Mouse (Mus musculus): Measurements from ENCODE around the gene Il12a.

Il12a gene

GRCm38 (mm10) chr3:68686852-68687560 lies 3.4 kb upstream of the Il12a start:
- no peak for DNase-seq

DNA sequence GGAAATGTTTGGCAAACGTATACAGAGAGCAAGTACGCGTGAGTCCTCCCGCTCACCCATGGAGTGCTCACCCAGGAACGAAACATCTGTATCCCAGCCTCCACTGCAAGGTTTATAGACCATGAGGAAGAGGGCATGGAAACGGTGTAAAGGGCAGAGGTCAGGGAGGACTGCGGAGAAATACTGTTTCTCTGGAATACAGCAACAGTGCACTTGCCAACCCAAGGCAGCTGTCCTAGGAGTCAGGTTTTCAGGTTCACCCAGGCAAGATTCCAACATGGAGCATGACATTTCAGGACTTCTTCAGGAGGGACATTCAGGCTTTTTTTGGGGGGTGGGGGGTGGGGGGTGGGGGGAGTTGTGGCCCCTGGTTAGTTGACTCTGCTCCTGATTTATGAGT lies 1.1 kb upstream of the Il12a start:
- no peak for DNase-seq

DNA sequence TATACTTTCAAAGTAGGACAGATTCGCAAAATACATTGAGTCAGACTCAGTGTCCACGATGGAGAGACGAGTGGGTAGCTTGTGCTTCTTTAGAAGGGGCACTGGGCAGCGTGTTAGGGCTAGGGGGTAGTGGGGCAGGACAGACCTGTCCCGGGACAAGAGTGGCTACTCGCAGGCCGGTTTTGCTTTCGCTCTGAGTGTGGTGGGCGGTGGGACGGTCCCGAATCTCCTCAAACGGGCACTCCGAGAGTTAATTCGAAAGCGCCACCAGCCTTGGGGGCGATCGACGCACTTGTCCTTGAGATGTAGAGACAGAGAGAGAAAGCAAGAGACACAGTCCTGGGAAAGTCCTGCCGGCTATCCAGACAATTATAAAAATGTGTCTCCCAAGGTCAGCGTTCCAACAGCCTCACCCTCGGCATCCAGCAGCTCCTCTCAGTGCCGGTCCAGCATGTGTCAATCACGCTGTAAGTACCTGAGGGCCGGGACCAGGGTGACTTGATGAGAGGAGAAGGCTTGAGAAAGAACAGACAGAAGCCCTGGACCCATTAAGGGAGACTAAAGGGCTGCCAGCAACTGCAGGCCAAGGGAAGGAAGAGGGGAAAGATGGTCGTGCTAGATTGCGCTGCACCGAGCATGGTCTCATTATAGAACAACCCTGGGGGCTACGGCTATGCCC lies 795 bp downstream of the Il12a start:
- peak; percentile 36 for DNase-seq

DNA sequence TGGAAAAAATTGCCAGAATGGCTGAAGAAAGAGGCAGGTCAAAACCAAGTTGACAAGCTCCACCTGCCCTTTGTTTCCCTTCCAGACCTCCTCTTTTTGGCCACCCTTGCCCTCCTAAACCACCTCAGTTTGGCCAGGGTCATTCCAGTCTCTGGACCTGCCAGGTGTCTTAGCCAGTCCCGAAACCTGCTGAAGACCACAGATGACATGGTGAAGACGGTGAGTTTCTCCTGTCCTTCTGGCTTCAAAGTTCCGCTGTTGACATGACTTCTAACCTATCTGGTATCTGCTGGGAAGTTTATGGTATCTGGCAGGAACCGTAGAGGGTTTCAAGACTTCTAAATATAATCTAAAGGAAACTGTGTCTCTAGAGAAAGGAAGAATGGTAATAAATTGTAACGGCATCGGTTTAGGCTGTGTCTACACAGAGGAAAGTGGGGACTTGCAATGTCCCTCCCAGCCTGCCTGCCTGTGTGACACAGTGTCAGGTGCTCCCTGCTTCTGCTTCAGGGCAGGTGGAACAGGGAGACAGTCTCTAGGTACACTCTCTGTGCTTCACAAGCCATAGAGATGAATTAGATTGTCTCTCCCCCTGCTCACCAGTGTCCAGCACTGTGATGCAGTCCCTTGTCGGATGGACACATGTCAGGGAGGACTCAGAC lies 1.6 kb downstream of the Il12a start:
- peak; percentile 34 for DNase-seq

DNA sequence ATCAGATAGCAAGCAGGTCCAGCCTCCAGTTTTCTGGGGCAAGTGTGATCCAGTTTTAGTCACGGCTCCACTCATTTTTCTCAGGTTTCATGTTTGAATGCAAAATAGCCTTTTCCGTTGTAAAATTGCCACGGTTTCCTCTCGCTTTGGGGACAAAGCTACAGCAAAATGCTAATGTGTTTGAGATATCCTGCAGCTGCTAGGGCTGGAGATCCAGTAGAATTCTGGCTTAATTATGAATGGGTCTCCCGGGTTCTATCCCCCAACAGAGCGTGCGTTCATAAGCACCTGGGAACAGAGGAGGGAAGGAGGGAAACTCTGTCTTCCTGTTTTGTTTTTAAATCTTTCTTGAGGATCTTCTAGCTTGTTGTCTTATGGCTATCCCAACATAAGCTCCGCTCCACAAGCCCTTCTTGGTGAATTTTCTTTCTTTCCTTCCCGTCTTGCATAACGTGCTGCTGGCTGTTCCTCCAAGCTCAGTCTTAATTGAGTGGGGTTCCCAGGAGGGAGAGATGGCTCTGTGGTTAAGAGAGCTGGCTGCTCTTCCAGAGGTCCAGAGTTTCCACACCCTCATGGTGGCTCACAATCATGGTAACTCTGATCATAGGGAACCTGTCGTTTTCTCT lies 2.3 kb downstream of the Il12a start:
- no peak for DNase-seq

- DNase-seq: peak; percentile 49
Observed at GRCm38 (mm10) chr3:68693441-68694048, 3.1 kb downstream of the Il12a start.

DNA sequence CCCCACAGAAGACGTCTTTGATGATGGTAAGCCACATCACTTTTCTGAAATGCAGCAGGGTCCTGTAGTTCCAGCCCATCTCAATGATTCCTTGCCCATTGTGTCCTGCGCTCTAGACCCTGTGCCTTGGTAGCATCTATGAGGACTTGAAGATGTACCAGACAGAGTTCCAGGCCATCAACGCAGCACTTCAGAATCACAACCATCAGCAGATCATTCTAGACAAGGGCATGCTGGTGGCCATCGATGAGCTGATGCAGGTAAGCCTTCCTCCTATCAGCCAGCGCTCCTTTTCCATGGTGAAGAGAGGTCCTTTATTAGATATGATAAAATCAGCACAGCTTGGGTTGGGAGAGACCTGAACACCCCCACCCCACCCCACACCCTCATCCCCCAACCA lies 4.9 kb downstream of the Il12a start:
- DNase-seq: no peak

- DNase-seq: no peak
Observed at GRCm38 (mm10) chr3:68696495-68697200, 6.2 kb downstream of the Il12a start.

GRCm38 (mm10) chr3:68698601-68699000 lies 8.2 kb downstream of the Il12a start:
- no peak for DNase-seq

DNA sequence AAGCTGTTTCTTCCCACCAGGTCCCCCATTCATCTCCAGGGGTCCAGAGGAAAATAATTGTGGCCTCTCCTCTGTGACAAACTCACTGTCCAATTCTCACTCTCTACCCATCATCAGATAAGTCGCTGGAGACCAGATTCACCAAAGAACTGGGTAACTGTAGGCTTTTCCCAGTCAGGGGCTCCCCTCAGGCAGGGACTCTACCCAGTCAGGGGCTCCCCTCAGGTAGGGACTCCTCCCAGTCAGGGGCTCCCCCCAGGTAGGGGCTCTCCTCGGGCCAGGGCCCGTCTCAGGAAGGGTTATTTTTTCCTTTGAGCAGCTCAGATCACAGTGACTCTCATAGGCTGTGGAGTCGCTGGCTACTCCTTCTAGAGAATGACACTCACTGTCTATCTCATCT lies 9.6 kb downstream of the Il12a start:
- no peak for DNase-seq

DNA sequence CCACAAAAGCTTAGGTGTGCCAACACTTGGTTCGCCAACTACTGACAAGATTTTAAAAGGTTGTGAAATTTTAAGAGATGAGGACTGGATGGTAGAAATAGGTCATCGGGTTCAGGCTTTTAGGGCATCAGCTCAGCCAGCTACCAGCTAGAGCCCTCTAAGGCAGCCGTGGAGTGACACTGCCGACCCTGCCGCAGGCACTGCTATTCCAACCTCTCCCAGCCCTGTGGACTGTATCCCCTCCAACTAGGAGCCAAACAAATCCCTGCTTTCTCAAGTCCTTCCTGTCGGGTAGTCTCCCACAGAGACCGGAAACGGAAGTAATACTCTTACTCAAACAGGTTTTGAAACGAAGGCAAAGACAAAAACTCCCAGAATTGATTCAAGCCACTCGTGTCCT lies 15.9 kb downstream of the Il12a start:
- no peak for DNase-seq

GRCm38 (mm10) chr3:68708230-68708629 lies 17.8 kb downstream of the Il12a start:
- peak; percentile 32 for DNase-seq

- DNase-seq: peak; percentile 88
Observed at GRCm38 (mm10) chr3:68709198-68709797, 18.9 kb downstream of the Il12a start.

DNA sequence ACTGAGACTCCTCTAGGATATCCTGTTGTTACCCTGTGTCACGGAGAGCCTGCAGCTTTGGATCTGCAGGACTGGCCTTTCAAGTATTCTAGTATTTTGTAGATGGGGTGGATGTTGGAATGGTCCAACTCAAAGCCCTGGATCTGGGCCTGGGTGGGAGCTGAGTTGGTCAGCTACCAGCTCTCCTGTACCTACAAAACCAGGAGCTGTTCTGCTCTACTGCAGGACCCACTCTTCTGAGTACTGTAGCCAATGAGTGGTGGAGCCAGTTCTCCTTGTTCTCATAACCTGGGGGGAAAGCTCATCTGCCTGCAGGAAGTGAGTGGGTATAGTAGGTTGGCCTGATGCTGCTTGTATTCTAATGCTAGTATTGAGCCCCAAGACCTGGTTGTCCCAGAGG lies 20.0 kb downstream of the Il12a start:
- DNase-seq: no peak

GRCm38 (mm10) chr3:68711510-68711909 lies 21.1 kb downstream of the Il12a start:
- DNase-seq: no peak

DNA sequence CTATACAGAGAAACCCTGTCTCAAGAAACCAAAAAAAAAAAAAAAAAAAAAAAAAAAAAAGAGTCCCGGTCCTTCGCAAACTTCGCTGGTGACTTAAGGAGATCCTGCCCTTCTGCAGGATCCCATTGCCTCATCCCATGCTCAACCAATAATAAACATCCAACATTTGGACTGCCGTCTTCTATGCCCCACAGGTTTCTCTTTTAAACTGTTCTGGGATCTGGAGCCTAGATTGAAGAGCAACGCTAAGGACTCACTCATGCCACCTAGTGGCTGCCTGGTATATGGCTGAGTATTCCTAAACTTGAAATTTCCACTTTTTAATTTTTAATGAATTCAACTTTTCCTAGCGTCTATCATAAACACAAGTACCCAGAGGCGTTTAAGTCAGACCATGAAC lies 23.1 kb downstream of the Il12a start:
- DNase-seq: peak; percentile 59

DNA sequence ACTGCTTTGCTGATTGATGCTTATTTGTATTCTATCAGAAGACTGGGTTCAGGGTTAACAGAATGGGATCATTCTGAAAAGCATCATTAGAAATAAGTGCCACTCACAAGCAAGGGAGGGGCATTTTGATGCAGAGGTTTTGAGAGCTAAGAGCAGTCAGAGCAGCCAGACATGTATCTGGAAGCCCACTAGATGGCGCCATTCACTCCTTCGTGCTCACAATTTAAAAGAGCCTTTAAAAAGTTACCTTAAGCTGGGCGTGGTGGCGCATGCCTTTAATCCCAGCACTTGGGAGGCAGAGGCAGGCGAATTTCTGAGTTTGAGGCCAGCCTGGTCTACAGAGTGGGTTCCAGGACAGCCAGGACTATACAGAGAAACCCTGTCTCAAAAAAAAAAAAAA lies 26.9 kb downstream of the Il12a start:
- DNase-seq: peak; percentile 71

DNA sequence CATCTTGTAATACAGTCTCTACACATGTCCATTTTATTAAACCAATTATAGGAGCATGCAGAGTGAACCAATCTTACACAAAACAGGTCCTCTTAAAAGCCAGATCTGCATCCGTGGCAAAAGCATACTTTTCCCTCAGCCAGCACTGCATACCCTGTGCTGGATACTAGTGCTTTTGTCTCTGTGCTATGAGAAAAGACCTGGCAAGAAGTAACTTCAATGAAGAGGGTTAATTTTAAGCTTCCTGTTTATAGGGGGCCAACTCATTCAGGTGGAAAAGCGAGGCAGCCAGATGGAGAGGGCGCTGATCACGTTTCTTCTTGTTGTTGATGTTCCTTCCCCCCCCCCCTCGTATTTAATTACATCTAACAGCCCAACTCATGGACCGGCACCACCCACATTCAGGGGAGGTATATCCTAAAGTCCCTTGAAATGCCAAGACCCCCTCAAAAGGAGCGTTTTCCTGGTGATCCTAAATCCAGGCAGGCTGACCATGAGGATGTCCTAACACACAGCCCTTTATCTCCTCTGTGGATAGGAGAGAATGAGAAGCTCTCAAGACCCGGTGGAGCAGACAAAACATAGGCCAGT lies 28.9 kb downstream of the Il12a start:
- DNase-seq: no peak

DNA sequence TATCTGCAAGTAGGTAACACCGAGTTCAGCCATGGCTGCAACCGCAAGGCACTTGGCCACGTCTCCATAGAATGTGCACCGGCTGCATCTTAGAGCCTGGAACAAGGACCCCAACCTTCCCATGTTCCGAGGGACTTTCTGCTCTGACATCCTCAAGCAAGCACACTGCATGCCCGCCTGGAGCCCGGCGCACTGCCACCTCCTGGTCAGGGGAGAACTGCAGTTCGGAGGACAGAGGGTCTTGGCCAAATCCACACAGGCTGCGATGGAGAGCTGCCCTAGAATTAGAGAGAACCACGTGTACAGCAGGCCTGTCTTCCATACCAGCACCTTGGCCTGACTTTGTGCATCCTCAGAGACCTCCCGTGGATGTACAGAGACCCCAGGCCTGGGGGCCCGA lies 29.8 kb downstream of the Il12a start:
- peak; percentile 66 for DNase-seq

GRCm38 (mm10) chr3:68741955-68742354 lies 51.5 kb downstream of the Il12a start:
- DNase-seq: no peak

DNA sequence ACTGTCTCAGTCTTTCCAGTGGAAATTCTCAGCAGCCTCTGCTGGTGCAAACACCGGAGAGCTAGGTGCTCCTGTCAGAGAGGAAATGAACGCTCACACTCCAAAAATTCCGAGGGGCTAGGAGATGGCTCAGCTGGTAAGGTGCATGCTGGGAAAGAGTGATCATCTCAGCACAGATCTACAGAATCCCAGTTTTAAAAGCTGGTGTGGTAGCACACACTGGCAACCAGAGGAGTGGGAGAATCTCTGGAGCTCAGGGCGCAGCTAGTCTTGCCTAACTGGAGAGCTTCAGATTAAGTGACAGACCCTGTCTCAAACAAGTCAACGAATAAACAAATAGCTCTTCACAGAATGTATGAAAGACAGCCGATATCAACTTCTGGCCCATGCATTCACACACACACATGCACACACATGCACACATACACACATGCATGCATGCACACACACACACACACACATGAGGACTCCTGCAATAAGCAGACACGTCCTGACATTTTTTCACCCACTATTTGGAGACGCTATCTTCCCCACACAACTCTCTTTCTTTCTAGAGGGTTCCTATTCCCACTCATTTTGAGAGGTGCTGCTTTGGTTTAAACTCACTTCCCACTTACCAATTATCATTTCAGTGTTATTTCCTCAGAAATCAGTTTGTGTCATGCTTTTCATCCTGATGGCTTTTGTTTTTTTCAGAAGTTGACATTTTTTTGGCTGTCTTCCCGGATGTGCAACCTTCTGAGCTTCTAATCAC lies 52.5 kb downstream of the Il12a start:
- no peak for DNase-seq
